In genomic region chr5:100220320-100220719, GRCm38 (mm10) we compare ENCODE assay signal across 22 mouse cellular contexts.
DNase-seq lines count a peak whose midpoint lies in the region; ATAC-seq and TF ChIP-seq lines count a peak whose summit lies in the region.
"Had no signal": no experiment of that assay in that cellular context is flagged by ENCODE, and none has a peak within 500 bp of the region (broad histone marks: within the 10 kb centered on the region; RNA-seq: fewer than 3 reads in every experiment).

No protein-coding gene starts in this region.

- no peaks in the 10 kb centered on the region for H3K9me3 ChIP-seq in midbrain, embryonic 11.5 days (ENCODE audit: control insufficient read depth, low read length)
- no peaks in the 10 kb centered on the region for H3K9me3 ChIP-seq in midbrain, embryonic 15.5 days
- H3K9me3 ChIP-seq in limb, embryonic 10.5 days (replicated peaks), result no peaks in the 10 kb centered on the region
- H3K9me3 ChIP-seq in forebrain, embryonic 11.5 days (ENCODE audit: control insufficient read depth, low read length), result no peaks in the 10 kb centered on the region
- H3K9me3 ChIP-seq in forebrain, embryonic 15.5 days, result no peaks in the 10 kb centered on the region
- H3K9me3 ChIP-seq: forebrain, embryonic 10.5 days; heart, embryonic 13.5 days had no signal

- WGBS in kidney, adult 2 months, result 51% methylated on average over 11 of the region's 11 CpGs
- WGBS in midbrain, embryonic 11.5 days, result 88% methylated on average over 11 of the region's 11 CpGs
- WGBS in midbrain, embryonic 15.5 days, result 89% methylated on average over 11 of the region's 11 CpGs
- 89% methylated on average over 11 of the region's 11 CpGs for WGBS in limb, embryonic 10.5 days
- WGBS in forebrain, embryonic 11.5 days, result 89% methylated on average over 11 of the region's 11 CpGs
- 87% methylated on average over 11 of the region's 11 CpGs for WGBS in forebrain, embryonic 15.5 days

- H3K9ac ChIP-seq in midbrain, embryonic 11.5 days (ENCODE audit: low read length), result no peak overlapping the region
- no peak overlapping the region for H3K9ac ChIP-seq in midbrain, embryonic 15.5 days
- H3K9ac ChIP-seq in forebrain, embryonic 11.5 days (ENCODE audit: low read length), result no peak overlapping the region
- no peak overlapping the region for H3K9ac ChIP-seq in forebrain, embryonic 15.5 days (replicated peaks)
- H3K9ac ChIP-seq: heart, embryonic 13.5 days; hindbrain, embryonic 14.5 days had no signal

- no peak overlapping the region for H3K4me3 ChIP-seq in kidney, adult 2 months (ENCODE audit: insufficient read depth, low read depth, low read length)
- no peak overlapping the region for H3K4me3 ChIP-seq in midbrain, embryonic 11.5 days (ENCODE audit: low read depth, low read length)
- H3K4me3 ChIP-seq in midbrain, embryonic 15.5 days, result no peak overlapping the region
- no peak overlapping the region for H3K4me3 ChIP-seq in limb, embryonic 10.5 days
- H3K4me3 ChIP-seq in forebrain, embryonic 11.5 days (ENCODE audit: low read depth, low read length), result no peak overlapping the region
- no peak overlapping the region for H3K4me3 ChIP-seq in forebrain, embryonic 15.5 days
- H3K4me3 ChIP-seq: forebrain, embryonic 10.5 days; heart, embryonic 13.5 days had no signal

- H3K4me2 ChIP-seq in midbrain, embryonic 11.5 days, result no peak overlapping the region
- no peak overlapping the region for H3K4me2 ChIP-seq in midbrain, embryonic 15.5 days
- no peak overlapping the region for H3K4me2 ChIP-seq in forebrain, embryonic 11.5 days (ENCODE audit: low read depth, low read length, severe bottlenecking)
- H3K4me2 ChIP-seq in forebrain, embryonic 15.5 days (replicated peaks), result no peak overlapping the region
- H3K4me2 ChIP-seq: heart, embryonic 13.5 days; hindbrain, embryonic 14.5 days had no signal

- TF ChIP-seq CTCF in kidney, adult 2 months (conservative IDR thresholded peaks at IDR 0.05; ENCODE audit: insufficient read depth, insufficient read length, low read depth, low read length), result no peak

- no peak for TF ChIP-seq POLR2A in kidney, adult 2 months (IDR thresholded peaks at IDR 0.05; ENCODE audit: low read depth, low read length)

- no peaks in the 10 kb centered on the region for H3K4me1 ChIP-seq in kidney, adult 2 months (ENCODE audit: control insufficient read depth, insufficient read depth, low read length)
- H3K4me1 ChIP-seq in midbrain, embryonic 11.5 days (ENCODE audit: control insufficient read depth, insufficient read depth, low read length), result no peaks in the 10 kb centered on the region
- no peaks in the 10 kb centered on the region for H3K4me1 ChIP-seq in midbrain, embryonic 15.5 days
- H3K4me1 ChIP-seq in limb, embryonic 10.5 days, result peaks cover 32% of the 10 kb centered on the region
- 0 out of 2 replicates have a peak, but pooled peaks cover 2% of the 10 kb centered on the region for H3K4me1 ChIP-seq in forebrain, embryonic 11.5 days (replicated peaks; ENCODE audit: control insufficient read depth, insufficient read depth, low read length)
- 0 out of 2 replicates have a peak, but pooled peaks cover 5% of the 10 kb centered on the region for H3K4me1 ChIP-seq in forebrain, embryonic 15.5 days

- no peak for ATAC-seq in midbrain, embryonic 11.5 days (ENCODE audit: low FRiP score)
- no peak for ATAC-seq in midbrain, embryonic 15.5 days (replicated peaks)
- peak; percentile 79 for ATAC-seq in neutrophil, adult 5-6 weeks (ENCODE audit: extremely low read depth, insufficient number of reproducible peaks, low FRiP score, poor library complexity, severe bottlenecking)
- no peak for ATAC-seq in forebrain, embryonic 11.5 days (replicated peaks; ENCODE audit: low FRiP score)
- ATAC-seq in forebrain, embryonic 15.5 days (replicated peaks), result no peak
- ATAC-seq: Patski had no signal

- no peak overlapping the region for H3K27ac ChIP-seq in kidney, adult 2 months (ENCODE audit: insufficient read depth, low read depth, low read length)
- H3K27ac ChIP-seq in midbrain, embryonic 11.5 days (ENCODE audit: low read depth, low read length), result no peak overlapping the region
- no peak overlapping the region for H3K27ac ChIP-seq in midbrain, embryonic 15.5 days
- no peak overlapping the region for H3K27ac ChIP-seq in limb, embryonic 10.5 days
- H3K27ac ChIP-seq in forebrain, embryonic 11.5 days (ENCODE audit: low read depth, low read length), result no peak overlapping the region
- no peak overlapping the region for H3K27ac ChIP-seq in forebrain, embryonic 15.5 days (replicated peaks)
- H3K27ac ChIP-seq: forebrain, embryonic 10.5 days; heart, embryonic 13.5 days; hindbrain, embryonic 14.5 days had no signal

- no peaks in the 10 kb centered on the region for H3K36me3 ChIP-seq in kidney, adult 2 months (ENCODE audit: control insufficient read depth, insufficient read depth, low read length)
- no peaks in the 10 kb centered on the region for H3K36me3 ChIP-seq in midbrain, embryonic 11.5 days (ENCODE audit: control insufficient read depth, insufficient read depth, low read length)
- H3K36me3 ChIP-seq in midbrain, embryonic 15.5 days (replicated peaks), result no peaks in the 10 kb centered on the region
- no peaks in the 10 kb centered on the region for H3K36me3 ChIP-seq in limb, embryonic 10.5 days
- no peaks in the 10 kb centered on the region for H3K36me3 ChIP-seq in forebrain, embryonic 11.5 days (ENCODE audit: control insufficient read depth, insufficient read depth, low read length)
- no peaks in the 10 kb centered on the region for H3K36me3 ChIP-seq in forebrain, embryonic 15.5 days
- H3K36me3 ChIP-seq: forebrain, embryonic 10.5 days; heart, embryonic 13.5 days had no signal

- no peaks in the 10 kb centered on the region for H3K27me3 ChIP-seq in kidney, adult 2 months (replicated peaks; ENCODE audit: control insufficient read depth, insufficient read depth, low read length)
- H3K27me3 ChIP-seq in midbrain, embryonic 11.5 days (ENCODE audit: control insufficient read depth, insufficient read depth, low read length), result no peaks in the 10 kb centered on the region
- H3K27me3 ChIP-seq in midbrain, embryonic 15.5 days (replicated peaks), result no peaks in the 10 kb centered on the region
- no peaks in the 10 kb centered on the region for H3K27me3 ChIP-seq in limb, embryonic 10.5 days (ENCODE audit: low read depth, poor library complexity, severe bottlenecking)
- H3K27me3 ChIP-seq in forebrain, embryonic 11.5 days (ENCODE audit: control insufficient read depth, insufficient read depth, low read length), result no peaks in the 10 kb centered on the region
- no peaks in the 10 kb centered on the region for H3K27me3 ChIP-seq in forebrain, embryonic 15.5 days

- peak; percentile 20 for DNase-seq in kidney, adult 2 months
- DNase-seq in kidney, adult 18-20 months, result no peak
- peak; percentile 45 for DNase-seq in midbrain, embryonic 11.5 days (ENCODE audit: low spot score, missing footprints)
- DNase-seq in limb, embryonic 10.5 days (ENCODE audit: low spot score), result peak; percentile 26
- DNase-seq in forebrain, embryonic 11.5 days (ENCODE audit: low spot score), result no peak
- DNase-seq: adrenal gland, postnatal 10 days; adrenal gland, postnatal 36 days; cerebellum, adult 18-20 months; cerebellum, adult 9-10 months; cerebellum, postnatal 14 days; gastrocnemius, postnatal 10 days; gastrocnemius, postnatal 36 days; heart, adult 18-20 months; heart, postnatal 14 days; heart, postnatal 4 days had no signal

Comparison
In these comparisons a context has a peak if more than half of its experiments do, and no peak if none do; other contexts are left out.
1. DNase-seq: peak in kidney, adult 2 months (single experiment), midbrain, embryonic 11.5 days (single experiment) and limb, embryonic 10.5 days (single experiment); none in kidney, adult 18-20 months (single experiment) and forebrain, embryonic 11.5 days (single experiment).